Mouse (Mus musculus): ENCODE results near the gene Myom1.
"Not testable (repeated sequence)": the region's sequence is repeated elsewhere in the genome, so short reads cannot be mapped to it uniquely, and the experiment has no call there.

The Myom1 gene

GRCm38 (mm10) chr17:71002081-71002743 is at the start of gene Myom1:
TSS of gene Myom1 (plus strand) at chr17:71002633.
- peak; percentile 96 for DNase-seq

DNA sequence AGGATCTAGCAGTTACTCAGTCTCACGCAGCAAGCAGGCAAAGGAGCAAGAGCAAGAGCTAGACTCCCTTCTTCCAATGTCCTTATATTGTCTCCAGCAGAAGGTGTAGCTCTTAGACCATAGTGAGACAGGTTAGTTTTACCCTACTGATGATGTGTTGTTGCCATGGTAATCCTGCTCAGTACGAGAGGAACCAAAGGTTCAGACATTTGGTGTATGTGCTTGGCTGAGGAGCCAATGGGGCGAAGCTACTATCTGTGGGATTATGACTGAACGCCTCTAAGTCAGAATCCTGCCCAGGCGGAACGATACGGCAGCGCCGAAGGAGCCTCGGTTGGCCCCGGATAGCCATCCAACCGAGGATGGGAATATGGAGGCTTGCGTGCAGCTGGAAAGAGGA is 38.9 kb upstream of the Myom1 start:
- peak; percentile 94 for DNase-seq

DNA sequence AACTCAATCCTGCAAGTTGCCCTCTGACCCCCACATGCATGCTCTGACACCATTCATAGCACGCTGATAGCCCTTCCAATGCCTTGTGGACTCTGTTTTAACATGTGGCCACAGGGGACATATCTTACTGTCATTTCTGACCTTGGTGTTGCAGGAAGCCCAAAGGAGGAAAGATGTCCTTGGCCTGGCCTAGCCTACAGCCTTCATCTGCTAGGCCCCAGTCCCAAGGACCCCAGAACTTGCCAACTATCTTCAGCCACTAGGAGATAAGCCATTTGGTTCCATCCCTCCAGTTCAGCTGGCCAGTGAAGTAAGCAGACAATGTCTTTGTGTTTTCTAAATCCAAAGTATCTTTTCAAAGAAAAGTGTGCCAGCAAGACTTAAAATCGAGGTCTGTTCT is 37.2 kb upstream of the Myom1 start:
- no peak for DNase-seq

- no peak for DNase-seq
Measured at GRCm38 (mm10) chr17:70966126-70966525, 36.3 kb upstream of the Myom1 start.

DNA sequence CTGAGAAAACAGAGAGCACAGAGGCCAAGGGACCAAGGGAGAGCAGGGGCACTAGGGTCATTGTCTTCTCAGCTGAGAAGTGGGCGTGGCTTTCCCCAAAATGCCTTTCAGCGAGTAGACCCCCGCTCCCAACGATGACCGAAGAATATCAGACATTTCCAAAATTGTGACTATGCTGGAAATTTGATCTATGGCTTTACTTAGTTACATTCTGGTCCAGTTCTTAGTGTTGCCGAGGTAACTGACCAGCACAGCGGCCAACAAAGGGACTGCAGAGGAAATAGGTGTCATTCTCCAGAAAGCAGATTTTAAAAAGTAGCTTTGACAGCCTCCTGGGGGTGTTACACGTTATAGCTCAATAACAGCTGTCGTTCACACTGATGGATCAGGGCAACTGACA is 35.2 kb upstream of the Myom1 start:
- DNase-seq = no peak

DNA sequence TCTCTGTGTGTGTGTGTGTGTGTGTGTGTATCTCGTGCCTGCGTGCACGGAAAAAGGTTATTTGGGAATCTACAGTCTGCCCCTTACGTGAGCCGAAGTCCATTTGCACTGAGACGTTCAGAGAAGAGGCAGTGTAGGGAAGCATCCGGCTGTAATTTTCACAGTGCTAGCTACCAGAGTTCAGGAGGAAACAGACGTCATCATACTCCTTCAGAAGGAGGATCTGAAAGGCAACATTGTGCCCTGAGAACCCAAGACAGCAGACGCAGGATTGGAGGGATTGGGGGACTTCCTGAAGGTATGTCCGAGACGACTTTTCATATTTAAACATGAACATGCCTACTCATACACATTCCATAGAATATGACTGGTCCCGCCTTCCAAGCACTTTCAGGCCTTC is 34.8 kb upstream of the Myom1 start:
- no peak for DNase-seq

DNA sequence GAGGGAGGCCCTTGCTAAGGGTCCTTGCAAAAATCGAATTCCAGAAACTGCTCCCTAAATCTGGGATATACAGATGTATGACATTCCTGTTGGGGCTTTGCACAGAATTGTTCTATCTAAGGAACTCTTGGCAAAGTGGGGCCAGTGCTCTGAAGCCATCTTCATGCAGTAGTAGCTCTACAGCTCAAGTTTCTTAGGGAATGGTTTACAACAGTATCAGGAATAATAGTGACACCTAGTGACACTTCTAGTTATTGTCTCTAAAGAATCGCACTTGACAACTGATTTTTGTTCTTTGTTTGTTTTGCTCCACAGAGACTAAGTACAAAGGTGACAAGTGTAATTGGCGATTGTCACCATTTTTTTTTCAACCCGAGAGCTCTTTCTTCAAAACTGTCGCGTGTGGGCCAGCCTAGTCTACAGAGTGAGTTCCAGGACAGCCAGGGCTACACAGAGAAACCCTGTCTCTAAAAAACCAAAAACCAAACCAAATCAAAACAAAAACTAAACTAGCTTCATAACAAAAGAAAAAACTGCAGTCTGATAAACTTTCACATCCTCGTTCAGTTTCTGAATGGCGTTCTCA is 33.7 kb upstream of the Myom1 start:
- no peak for DNase-seq

DNA sequence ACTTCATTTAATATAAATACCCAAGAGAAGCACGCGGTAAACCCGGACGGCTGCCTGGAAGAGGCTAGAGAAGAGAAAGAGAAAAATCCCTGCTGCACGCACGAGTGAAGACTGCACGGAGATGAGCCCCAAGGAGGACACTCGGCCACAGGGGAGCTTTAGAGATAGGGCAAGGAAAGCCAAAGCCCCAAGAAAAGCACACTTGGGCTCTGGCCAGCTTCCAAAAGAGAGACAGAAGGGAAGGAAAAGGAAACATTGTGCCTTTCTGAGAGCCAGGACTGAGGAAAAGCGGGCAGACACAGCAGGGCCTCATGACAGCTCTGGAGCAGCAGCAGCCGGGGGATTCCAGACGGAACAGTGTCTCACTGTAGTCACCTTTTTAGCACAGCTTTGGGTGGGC is 31.2 kb upstream of the Myom1 start:
- no peak for DNase-seq

GRCm38 (mm10) chr17:70973398-70973797 is 29.0 kb upstream of the Myom1 start:
- DNase-seq = no peak

- DNase-seq = not testable (repeated sequence)
Measured at GRCm38 (mm10) chr17:70974065-70974464, 28.4 kb upstream of the Myom1 start.

DNA sequence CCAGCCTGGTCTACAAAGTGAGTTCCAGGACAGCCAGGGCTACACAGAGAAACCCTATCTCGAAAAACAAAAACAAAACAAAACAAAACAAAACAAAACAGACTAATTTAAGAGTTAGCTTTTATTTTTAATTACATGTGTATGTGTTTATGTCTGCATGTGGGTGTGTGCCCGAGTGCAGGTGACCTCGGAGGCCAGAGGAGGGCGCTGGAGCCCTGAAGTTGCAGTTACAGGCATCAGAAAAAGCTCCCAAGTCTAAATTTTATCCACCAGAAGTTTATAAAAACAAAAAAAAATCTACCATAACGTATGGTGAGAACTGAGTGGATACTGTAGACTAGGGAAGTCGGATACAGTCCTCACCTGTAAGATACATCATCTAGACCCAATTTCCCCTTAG is 24.6 kb upstream of the Myom1 start:
- no peak for DNase-seq

- no peak for DNase-seq
Measured at GRCm38 (mm10) chr17:70979345-70980223, 22.8 kb upstream of the Myom1 start.

- no peak for DNase-seq
Measured at GRCm38 (mm10) chr17:70985501-70986354, 16.7 kb upstream of the Myom1 start.

GRCm38 (mm10) chr17:70986355-70986740 is 16.1 kb upstream of the Myom1 start:
- DNase-seq = no peak

DNA sequence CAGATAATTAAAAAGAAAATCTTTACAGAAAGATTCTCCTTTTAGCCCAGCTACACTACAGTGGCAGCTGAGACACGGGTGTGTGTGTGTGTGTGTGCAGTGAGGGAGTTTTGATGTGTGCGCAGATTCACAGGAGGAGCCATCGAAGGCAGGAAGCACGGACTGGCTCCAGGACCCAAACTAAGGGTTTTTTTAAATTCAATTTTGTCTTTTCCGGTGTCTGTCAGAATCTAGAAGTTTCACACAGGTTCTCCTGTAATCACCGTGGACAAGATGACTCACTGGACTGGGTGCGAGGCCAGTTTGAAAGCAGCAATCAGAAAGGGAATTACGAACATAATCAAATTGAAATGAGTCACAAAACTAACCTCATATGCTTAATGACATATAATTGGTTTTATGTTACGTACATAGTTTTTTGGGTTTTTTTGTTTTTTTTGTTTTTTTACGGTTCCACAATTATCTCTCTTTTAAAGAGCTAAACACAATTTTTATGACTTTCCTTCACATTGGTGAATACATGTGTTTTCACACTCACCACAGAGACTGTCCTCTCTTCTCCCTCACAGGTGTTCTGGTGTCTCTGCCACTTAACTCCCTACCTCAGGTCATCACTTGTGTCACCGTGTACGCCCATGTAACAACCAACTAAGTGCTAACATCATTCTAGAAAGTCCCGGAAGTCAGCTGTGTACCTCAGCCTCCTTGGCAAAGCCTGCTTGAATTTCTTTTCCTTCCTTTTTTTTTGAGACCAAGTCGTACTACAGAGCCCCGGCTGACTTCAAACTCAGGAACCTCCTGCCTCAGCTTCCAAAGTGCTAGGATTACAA is 15.4 kb upstream of the Myom1 start:
- DNase-seq = no peak

- no peak for DNase-seq
Measured at GRCm38 (mm10) chr17:70988337-70988767, 14.1 kb upstream of the Myom1 start.

DNA sequence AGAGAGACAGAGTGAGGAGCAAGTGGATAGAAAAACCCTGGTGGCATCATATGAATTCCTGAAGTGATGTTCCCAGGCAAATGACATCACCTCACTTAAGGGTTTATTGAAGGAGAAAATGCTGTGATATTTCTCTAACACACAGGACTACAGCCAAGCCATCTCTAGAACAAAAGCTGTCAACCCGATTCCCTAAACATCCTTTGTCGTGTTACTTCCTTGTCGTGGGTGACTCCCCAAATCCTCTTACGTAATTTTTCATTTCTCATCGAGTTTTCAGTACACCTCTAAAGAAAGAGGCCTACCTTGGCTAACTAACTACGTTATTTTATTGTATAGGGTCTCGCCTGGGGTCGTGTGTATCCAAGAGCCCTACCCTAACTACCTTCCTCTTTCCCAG is 13.0 kb upstream of the Myom1 start:
- no peak for DNase-seq

GRCm38 (mm10) chr17:70989991-70990390 is 12.4 kb upstream of the Myom1 start:
- DNase-seq = no peak

DNA sequence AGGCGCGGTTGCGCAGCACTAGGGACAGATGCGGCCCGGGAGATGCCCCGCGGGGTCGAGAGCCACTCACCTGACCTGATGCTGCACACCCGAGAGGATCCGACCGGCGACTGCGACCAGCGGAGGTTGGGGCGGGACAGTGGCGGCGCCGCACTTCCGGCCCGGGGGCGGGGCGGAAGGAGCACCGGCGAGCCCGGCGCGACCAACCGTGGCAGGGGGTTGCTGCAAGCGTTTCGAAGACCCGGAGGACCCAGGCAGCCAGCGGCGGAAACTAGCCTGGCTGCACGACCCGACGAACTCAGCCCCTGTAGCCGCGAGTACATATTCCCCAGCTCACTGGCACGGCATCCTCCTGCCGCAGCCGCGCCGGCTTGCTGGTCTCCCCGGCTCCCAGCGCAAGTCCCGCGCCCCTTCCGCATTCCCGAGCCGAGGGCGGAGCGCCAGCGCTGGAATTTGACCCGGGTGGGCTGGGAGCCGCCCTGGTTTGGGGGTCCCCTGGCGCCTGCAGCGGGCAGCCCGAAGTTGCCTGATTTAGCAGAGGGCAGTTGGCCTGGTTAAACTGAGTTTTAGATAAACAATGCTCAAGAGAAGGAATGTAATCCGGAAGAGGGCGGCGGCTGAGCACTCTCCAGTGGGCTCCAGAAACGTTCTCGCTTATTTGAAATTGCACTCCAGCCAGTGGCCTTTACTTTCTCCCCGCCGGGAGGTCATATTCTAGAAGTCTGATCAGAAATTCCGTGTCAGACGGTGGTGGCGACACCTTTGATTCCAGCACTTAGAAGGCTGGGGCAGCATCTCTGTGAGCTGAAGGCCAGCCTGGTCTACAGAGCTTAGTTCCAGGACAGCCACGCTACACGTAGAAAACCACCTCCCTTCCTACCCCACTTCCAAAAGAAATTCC is 11.8 kb upstream of the Myom1 start:
- peak; percentile 85 for DNase-seq

- DNase-seq = no peak
Measured at GRCm38 (mm10) chr17:70991706-70992625, 10.5 kb upstream of the Myom1 start.
